ENCODE assay signal across 22 mouse cellular contexts in genomic region chr11:11888051-11888450, GRCm38 (mm10). TPM values are rescaled to one million over a fixed set of nuclear protein-coding genes. Genes with fewer than 3 reads are reported as not detected.
DNase-seq lines count a peak whose midpoint lies in the region; ATAC-seq and TF ChIP-seq lines count a peak whose summit lies in the region.
"Had no signal": no experiment of that assay in that cellular context is flagged by ENCODE, and none has a peak within 500 bp of the region (broad histone marks: within the 10 kb centered on the region; RNA-seq: fewer than 3 reads in every experiment).

No protein-coding gene starts in this region.

- peaks cover 32% of the 10 kb centered on the region for H3K4me1 ChIP-seq in heart, embryonic 12.5 days (replicated peaks)
- H3K4me1 ChIP-seq in heart, embryonic 16.5 days (ENCODE audit: control insufficient read depth, insufficient read depth, low read length), result peaks cover 13% of the 10 kb centered on the region
- H3K4me1 ChIP-seq in lung, embryonic 15.5 days, result peaks cover 43% of the 10 kb centered on the region
- no peaks in the 10 kb centered on the region for H3K4me1 ChIP-seq in lung, postnatal 0 days (ENCODE audit: insufficient read depth, low read depth, low read length)

- no peaks in the 10 kb centered on the region for H3K27me3 ChIP-seq in heart, embryonic 12.5 days (replicated peaks)
- no peaks in the 10 kb centered on the region for H3K27me3 ChIP-seq in heart, embryonic 16.5 days (ENCODE audit: control insufficient read depth, insufficient read depth, low read length)
- H3K27me3 ChIP-seq in lung, embryonic 15.5 days, result no peaks in the 10 kb centered on the region
- H3K27me3 ChIP-seq in lung, postnatal 0 days (replicated peaks; ENCODE audit: insufficient read depth, low read length), result no peaks in the 10 kb centered on the region
- H3K27me3 ChIP-seq: embryonic facial prominence, embryonic 15.5 days had no signal

- H3K27ac ChIP-seq in heart, embryonic 12.5 days (ENCODE audit: poor library complexity, severe bottlenecking), result 0 out of 2 replicates have a peak overlapping the region, but pooled peaks have one; percentile 37
- peak overlapping the region; percentile 62 for H3K27ac ChIP-seq in heart, embryonic 16.5 days (ENCODE audit: low read length)
- 0 out of 2 replicates have a peak overlapping the region, but pooled peaks have one; percentile 22 for H3K27ac ChIP-seq in lung, embryonic 15.5 days
- H3K27ac ChIP-seq in lung, postnatal 0 days (ENCODE audit: low read length), result no peak overlapping the region
- H3K27ac ChIP-seq: embryonic facial prominence, embryonic 15.5 days; gastrocnemius, adult 2 months; hindbrain, embryonic 14.5 days had no signal

- H3K9me3 ChIP-seq in heart, embryonic 12.5 days (replicated peaks), result peaks cover 7% of the 10 kb centered on the region; the same call in 1 of the 2 replicates
- H3K9me3 ChIP-seq in heart, embryonic 16.5 days (replicated peaks; ENCODE audit: control insufficient read depth, low read length), result no peaks in the 10 kb centered on the region
- no peaks in the 10 kb centered on the region for H3K9me3 ChIP-seq in lung, embryonic 15.5 days
- no peaks in the 10 kb centered on the region for H3K9me3 ChIP-seq in lung, postnatal 0 days (ENCODE audit: low read length)
- H3K9me3 ChIP-seq: embryonic facial prominence, embryonic 15.5 days; forebrain, embryonic 10.5 days had no signal

- no peak for TF ChIP-seq EP300 in lung, postnatal 0 days (IDR thresholded peaks at IDR 0.05)

- 0 out of 2 replicates have a peak overlapping the region, but pooled peaks have one; percentile 9 for H3K4me3 ChIP-seq in heart, embryonic 12.5 days
- H3K4me3 ChIP-seq in heart, embryonic 16.5 days (ENCODE audit: low read length), result peak overlapping the region; percentile 30
- no peak overlapping the region for H3K4me3 ChIP-seq in lung, embryonic 15.5 days
- no peak overlapping the region for H3K4me3 ChIP-seq in lung, postnatal 0 days (ENCODE audit: low read depth, low read length)
- H3K4me3 ChIP-seq: embryonic facial prominence, embryonic 15.5 days; erythroblast, embryonic 14.5 days; forebrain, embryonic 10.5 days; gastrocnemius, adult 2 months had no signal

- 85% methylated on average over 3 of the region's 3 CpGs for WGBS in heart, embryonic 12.5 days
- 86% methylated on average over 3 of the region's 3 CpGs for WGBS in heart, embryonic 16.5 days
- 58% methylated on average over 3 of the region's 3 CpGs for WGBS in lung, embryonic 15.5 days
- WGBS in lung, postnatal 0 days, result 62% methylated on average over 3 of the region's 3 CpGs

- no peaks in the 10 kb centered on the region for H3K36me3 ChIP-seq in heart, embryonic 12.5 days
- no peaks in the 10 kb centered on the region for H3K36me3 ChIP-seq in heart, embryonic 16.5 days (ENCODE audit: control insufficient read depth, insufficient read depth)
- H3K36me3 ChIP-seq in lung, embryonic 15.5 days, result no peaks in the 10 kb centered on the region
- H3K36me3 ChIP-seq in lung, postnatal 0 days (ENCODE audit: insufficient read depth, low read length), result no peaks in the 10 kb centered on the region
- H3K36me3 ChIP-seq: embryonic facial prominence, embryonic 15.5 days; forebrain, embryonic 10.5 days had no signal

- no peak for DNase-seq in heart, adult 11 months
- DNase-seq in heart, adult 8-10 months (ENCODE audit: low spot score), result no peak
- no peak for DNase-seq in lung, postnatal 0 days (ENCODE audit: low spot score)
- DNase-seq in natural killer cell, adult 2 months (ENCODE audit: low spot score in 2 of 2), result no peak
- DNase-seq: adrenal gland, postnatal 10 days; cerebellum, adult 11 months; cerebellum, adult 8-10 months; cerebellum, postnatal 14 days; embryo, embryonic 11 days; gastrocnemius, adult 2 months; gastrocnemius, postnatal 25 days; heart, postnatal 36 days; kidney, adult 11 months had no signal

- no peak overlapping the region for H3K9ac ChIP-seq in heart, embryonic 12.5 days
- no peak overlapping the region for H3K9ac ChIP-seq in heart, embryonic 16.5 days (ENCODE audit: low read length)
- H3K9ac ChIP-seq in lung, embryonic 15.5 days, result no peak overlapping the region
- H3K9ac ChIP-seq in lung, postnatal 0 days (replicated peaks; ENCODE audit: low read depth), result no peak overlapping the region
- H3K9ac ChIP-seq: embryonic facial prominence, embryonic 15.5 days; hindbrain, embryonic 14.5 days had no signal

- TF ChIP-seq CTCF in lung, postnatal 0 days (IDR thresholded peaks at IDR 0.05), result no peak

- H3K4me2 ChIP-seq in heart, embryonic 12.5 days, result no peak overlapping the region
- no peak overlapping the region for H3K4me2 ChIP-seq in heart, embryonic 16.5 days (ENCODE audit: low read depth, low read length)
- no peak overlapping the region for H3K4me2 ChIP-seq in lung, embryonic 15.5 days
- no peak overlapping the region for H3K4me2 ChIP-seq in lung, postnatal 0 days (replicated peaks; ENCODE audit: low read depth, low read length)
- H3K4me2 ChIP-seq: embryonic facial prominence, embryonic 15.5 days; hindbrain, embryonic 14.5 days had no signal

- no peak for ATAC-seq in heart, embryonic 12.5 days (ENCODE audit: insufficient number of reproducible peaks, low FRiP score)
- ATAC-seq in heart, embryonic 16.5 days (replicated peaks; ENCODE audit: extremely low read depth, insufficient read depth, low FRiP score), result no peak
- ATAC-seq in lung, embryonic 15.5 days (ENCODE audit: borderline replicate concordance, extremely low read depth, low FRiP score, low TSS enrichment), result no peak
- no peak for ATAC-seq in lung, postnatal 0 days
- ATAC-seq: forebrain, embryonic 14.5 days had no signal

RNA-seq across cellular contexts. Expression of gene Ddc, which starts 9.9 kb away (rescaled TPM):
- 51.8 and 55.2 TPM in 2 replicates for polyA plus RNA-seq in heart, embryonic 12.5 days (2016; fragmentation: Nextera tagmentation; extraction: Ambion mirVana)
- 112 TPM in 2 replicates for polyA plus RNA-seq in heart, embryonic 16.5 days (2015; fragmentation: Nextera tagmentation; extraction: Ambion mirVana)
- total RNA-seq in heart, adult 8-10 months (2022), result 1 to 10 TPM in 2 of 4 experiments, under 1 TPM in 2; 0.66 to 1.2 (median 0.93) TPM
- polyA plus RNA-seq in lung, embryonic 15.5 days (2015; fragmentation: Nextera tagmentation; extraction: Ambion mirVana), result 15.4 and 16.4 TPM in 2 replicates
- polyA plus RNA-seq in lung, postnatal 0 days (2015; fragmentation: Nextera tagmentation; extraction: Ambion mirVana), result 12.4 and 17.6 TPM in 2 replicates
- total RNA-seq: common myeloid progenitor, adult 5-6 weeks had no signal

Comparison
In these comparisons a context has a peak if more than half of its experiments do, and no peak if none do; other contexts are left out.
1. H3K4me3 ChIP-seq: peak in heart, embryonic 12.5 days (single experiment) and heart, embryonic 16.5 days (single experiment); none in lung, embryonic 15.5 days (single experiment) and lung, postnatal 0 days (single experiment).